Mouse (Mus musculus): ENCODE data around the gene Sec11a.
"Not testable (repeated sequence)": the region's sequence is repeated elsewhere in the genome, so short reads cannot be mapped to it uniquely, and the experiment has no call there.

Sec11a gene

DNA sequence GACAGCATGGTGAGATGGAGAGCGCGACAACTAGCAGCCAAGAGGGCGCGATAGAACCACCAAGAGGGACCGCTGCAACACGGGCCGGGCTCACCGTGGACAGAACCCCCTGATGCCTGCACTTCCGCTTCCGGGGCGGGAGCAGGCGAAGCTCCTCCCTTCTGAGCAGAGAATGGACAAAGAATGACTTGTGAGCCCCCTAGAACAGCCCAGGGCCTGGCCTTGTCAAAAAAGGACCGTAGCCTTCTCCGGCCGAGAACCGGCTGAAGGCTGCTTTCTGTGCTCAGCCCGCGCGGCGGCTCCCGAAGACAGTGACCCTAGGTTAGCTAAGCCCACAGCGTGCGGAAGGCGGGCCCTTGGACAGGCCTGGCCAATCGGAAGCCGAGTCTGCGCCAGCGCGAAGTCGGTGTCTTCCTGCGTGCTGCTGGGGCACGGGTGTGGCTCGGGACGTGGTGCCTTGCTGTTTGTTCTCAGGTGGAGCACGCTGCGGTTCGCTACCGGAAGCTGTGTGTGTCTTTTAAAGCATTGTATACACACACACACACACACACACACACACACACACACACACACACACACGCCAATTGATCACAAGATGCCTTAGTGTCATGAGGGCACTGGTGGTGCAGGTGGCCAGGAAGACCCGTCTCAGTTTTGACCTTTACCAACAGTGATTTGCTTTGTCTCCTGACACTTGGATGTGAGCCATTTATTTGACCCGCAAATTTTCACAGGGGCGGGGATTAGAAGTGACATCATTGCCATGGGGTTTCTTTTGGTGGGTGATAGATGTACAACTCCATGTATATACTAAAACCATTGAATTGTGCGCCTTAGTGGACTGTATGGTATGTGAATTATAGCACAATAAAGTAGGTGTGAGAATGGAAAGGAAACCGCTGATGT lies at the start of gene Sec11a:
Sec11a (minus strand) TSS at position 336 of the 906 bp plus-strand sequence.
- in situ Hi-C loops (cut with MboI) = no loop called here

DNA sequence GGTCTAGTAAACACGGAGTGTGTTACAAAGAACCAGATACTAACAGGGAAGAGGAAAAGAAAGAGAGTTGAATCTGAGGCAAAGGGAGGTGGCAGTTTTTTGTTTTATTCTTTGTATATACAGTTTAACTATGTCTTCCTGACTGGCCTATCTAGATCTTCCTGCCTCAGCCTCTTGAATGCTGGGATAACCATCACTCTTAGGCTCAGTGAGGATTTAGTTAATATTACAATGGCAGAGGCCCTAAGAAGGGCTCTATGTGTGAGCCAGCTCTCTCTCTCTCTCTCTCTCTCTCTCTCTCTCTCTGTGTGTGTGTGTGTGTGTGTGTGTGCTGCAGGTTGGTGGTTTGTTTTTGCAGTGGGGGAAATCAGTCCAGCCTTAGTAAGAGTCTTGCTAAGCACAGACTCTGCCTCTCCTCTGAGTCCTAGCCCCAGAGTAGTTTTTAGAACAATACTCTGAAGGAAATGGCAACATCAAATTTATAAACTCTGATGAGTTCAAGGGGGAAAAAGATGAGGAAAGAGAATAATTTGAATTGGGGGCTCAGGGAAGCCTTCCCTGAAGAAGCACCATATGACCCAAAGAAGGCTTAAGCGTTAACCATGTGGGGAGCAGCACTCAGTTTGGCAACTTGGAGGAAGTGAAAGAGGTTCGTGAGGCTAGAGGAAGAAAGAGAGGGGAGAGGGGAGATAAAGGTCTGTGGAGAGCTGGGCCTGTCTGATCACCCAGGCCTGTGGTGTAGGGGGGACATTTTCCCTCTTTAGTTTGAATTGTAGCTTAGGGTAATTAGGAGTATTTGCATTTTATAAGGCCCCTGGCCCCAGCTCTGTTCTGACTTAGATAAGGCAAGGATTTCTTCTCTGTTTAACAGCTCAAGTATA lies 47.9 kb upstream of the Sec11a start:
- in situ Hi-C loops (cut with MboI) = no loop called here

DNA sequence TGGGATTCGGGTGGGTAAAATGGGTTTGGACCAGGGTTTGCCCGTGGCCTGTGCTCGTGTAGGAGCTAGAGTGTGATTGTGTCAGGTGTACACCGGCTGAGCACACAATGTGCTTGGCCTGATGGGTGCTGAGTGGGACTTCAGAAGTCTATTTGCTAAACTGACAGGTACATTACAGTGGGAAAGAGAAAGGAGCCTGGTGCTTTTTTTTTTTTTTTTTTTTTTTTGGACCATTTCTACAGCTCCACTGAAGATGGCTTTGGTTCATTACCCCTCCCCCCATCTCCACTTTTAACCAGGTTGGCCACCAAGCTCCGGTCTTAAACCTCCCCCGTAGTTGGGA lies 47.1 kb upstream of the Sec11a start:
- in situ Hi-C loops (cut with MboI) = no loop called here

DNA sequence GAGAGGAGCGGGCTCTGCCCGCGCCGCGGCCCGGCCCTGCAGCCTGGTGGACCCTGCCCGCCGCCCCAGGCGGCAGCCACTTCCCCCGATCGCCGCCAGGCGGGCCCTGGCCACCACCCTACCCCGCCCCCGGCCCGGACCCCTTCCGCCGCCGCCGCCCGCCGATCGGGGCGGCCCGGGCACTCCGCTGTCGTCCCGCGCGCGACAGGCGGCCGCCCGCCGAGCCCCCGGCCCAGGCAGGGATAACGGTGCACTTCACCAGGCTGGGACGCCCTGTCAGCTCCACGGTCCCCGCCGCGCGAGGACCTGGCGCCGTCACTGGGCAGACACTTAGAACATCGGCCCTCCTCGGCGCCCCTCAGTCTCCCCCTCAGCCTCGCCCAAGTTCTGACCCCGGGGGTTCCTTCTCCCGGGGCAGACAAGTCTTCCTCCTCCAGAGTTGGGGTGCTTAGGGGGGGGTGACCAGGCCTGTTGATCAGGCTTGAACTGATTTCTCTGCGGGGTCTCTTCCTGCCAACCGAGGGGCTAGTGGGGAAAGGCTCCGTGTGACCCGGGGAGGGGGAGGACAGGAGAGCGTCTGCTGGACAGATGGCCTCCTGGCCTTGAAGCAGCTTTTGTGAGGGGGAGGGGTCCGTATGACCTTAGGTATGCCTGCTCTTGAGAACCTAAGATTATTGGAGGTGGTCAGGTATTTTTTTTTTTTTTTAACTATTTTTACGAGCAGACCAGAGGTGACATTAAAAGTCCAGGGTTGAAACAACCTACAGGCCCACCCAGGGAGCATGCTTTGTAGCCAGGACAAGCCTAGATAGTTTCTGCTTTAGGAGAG lies 46.5 kb upstream of the Sec11a start:
- in situ Hi-C loops (cut with MboI) = no loop called here

DNA sequence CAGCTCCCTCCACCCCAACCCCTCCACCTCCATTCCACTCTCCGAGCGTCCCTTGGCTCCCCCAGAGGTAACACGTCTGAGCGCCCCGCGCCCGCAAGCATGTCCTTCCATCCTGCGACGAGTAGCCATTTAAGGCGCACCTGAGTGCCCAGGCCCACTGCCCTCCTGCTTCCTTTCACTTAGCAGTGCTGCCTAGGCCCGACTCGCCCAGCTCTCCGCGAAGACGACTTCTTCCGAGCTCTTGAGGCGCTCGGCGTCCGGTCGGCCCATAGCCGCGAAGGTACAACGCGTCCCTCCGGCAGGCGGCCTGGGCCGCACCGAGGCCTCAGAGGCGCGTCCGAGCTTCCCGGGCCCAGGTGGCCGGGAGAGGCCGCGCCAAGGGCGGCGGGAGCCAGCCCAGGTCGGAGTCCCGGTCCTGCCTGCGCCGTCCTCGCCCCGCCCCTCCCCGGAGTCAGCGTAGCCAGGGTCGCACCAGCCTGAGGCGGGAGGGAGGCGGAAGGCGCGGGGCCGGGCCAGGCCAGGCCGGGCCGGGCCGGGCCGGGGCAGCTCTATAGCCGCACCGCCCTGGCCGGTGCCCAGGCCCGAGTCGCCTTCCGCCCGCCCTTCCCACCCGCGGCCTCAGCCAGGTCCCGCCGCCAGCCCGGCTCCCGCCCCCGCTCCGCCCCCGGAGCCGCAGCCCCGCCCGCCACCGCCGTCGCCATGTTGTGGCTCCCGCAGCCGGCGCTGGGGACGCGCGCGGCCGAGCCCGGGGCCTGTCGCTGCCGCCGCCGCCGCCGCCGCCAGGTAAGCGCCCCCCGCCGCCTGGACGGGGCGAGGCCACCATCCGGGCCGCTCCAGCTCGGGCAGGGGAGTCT lies 45.6 kb upstream of the Sec11a start, which contains the start of gene Zfp592:
Zfp592 (plus strand) TSS at position 702 of the 854 bp plus-strand sequence.
- in situ Hi-C loops (cut with MboI) = no loop called here

DNA sequence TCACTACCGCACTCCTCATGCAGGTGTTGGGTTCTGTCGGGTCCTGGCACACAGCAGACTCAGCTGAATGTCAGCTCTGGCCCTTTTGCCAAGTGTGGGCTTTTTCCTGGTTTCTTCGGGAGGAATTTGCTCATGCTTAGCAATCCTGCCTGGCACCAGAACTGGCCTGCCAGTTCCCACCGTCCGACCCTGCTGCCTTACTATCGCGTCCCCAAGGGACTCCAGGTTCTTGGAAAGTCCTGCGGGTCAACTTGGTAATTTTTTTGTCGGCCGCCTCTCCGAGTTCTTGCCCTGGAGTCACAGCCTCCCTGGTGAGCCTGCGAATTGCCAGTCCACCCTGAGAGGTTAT lies 45.0 kb upstream of the Sec11a start:
- in situ Hi-C loops (cut with MboI) = no loop called here

DNA sequence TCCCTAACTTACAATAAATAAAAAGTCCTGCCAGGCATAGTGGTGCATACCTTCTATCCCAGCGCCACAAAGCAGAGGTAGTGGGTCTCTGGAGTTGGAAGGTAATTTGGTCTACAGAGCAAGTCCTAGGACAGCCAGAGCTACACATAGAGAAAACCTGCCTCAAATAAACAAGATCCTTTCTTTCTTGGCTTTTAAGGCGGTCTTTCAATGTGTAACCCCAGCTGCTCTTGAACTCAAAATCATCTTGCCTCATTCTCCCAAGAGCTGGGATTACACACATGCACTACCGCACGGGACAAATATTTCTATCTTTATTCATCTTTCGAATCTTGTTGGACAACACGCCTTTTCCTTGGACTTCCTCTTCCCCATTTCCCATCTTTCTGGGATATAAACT lies 44.5 kb upstream of the Sec11a start:
- in situ Hi-C loops (cut with MboI) = no loop called here

DNA sequence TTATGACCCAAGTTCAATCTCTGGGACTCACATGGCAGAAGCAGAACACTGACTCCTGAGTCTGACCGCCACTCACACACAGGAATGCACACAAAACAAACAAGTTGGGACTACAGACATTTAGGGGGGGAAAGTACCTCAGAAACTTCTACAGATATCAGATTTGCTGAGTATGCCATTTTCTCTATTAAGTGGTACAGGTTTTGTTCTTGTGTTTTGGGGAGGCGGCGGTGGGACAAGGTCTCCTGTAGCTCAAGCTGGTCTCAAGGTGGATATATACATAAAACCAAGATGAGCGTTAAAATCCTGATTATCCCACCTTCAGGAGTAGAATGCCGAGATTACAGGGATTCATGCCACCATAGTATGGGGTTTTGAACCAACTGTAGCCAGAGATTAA lies 44.0 kb upstream of the Sec11a start:
- in situ Hi-C loops (cut with MboI) = no loop called here

DNA sequence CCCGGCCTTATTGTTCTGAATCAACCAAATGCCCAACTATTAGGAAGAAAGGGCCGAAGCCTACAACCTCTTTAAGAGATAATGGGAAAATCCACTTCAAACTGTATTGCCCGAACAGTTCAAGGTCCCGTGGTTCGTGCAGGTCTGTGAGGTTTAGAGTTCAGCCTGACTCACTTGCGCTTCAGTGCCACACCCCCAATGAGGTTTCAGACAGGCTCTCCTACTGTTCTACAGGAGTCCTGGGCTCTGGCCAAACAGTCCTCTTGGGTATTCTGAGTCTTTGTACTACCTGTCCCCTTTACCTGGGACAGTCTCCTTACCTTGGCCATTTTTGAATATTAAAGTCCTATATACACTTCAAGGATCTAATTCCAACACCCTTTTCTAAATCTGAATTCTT lies 42.7 kb upstream of the Sec11a start:
- in situ Hi-C loops (cut with MboI) = no loop called here

DNA sequence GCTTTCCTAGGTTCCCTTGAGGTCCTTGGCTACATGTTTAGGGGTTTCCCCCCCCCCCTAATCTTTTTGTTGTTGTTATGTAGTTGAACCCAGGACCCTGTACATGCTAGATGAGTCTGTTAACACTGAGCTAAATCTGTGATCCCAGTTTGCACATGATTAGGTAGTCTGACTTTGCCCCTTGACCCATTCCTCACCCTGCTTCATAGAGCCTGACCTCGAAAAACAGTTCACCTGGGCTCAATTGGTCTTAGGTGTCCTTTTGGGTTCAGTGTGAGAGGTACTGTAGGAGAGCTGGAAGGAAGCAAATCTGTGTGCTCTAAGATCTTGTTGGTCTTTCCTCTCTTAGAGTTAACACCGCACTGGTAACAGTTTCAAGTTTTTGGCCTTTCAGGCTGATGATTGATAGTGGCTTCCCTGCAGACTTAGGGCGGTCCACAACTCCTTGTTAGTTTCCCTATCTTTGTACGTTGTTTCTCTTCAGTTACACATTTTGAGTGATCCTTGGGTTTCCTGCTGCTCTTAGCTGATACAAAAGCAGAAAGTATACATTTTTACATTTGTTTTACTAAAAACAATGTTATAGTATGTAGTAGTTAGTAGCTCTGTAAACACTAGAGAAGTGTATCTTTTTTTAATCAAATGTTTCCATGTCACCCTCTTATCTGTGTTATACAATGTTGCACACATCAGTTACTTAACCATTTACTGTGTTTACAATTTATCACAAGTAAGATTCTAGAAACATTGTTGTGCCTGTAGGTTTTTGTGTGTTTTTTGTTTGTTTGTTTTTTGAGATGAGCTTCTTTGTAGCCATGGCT lies 40.4 kb upstream of the Sec11a start:
- in situ Hi-C loops (cut with MboI) = no loop called here

DNA sequence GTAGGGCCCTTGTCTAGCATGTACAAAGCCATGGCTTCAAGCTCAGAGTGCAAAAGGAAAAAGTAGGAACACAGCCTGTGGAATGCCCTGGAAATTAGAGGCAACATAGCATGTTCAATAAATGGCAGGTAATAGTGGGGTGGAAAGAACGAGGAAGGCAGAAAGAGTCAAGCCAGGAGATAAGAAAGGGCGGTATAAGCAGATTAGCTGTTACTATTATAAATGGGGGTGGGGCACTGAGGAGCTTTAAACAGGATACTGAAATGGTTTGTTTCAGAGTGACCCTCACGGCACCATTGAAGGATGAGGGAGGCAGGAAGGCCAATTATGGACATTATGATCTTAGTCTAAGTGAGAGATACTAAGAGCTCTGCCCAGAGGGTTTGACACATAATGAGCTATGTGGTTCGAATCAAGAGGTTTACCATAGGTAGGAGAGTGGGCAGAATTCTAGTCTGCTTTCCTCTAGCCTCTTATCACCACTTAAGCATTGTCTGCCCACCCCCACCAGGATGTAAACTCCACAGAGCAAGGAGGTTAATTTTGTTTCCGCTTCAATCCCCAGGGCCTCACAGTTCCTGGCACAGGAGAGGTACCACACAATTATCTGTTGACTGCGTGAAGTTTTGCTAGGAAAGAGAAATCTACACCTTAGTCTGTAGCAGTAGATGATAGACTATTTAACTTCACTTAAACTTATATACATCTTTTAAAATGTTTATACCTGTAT lies 39.0 kb upstream of the Sec11a start:
- in situ Hi-C loops (cut with MboI) = no loop called here

DNA sequence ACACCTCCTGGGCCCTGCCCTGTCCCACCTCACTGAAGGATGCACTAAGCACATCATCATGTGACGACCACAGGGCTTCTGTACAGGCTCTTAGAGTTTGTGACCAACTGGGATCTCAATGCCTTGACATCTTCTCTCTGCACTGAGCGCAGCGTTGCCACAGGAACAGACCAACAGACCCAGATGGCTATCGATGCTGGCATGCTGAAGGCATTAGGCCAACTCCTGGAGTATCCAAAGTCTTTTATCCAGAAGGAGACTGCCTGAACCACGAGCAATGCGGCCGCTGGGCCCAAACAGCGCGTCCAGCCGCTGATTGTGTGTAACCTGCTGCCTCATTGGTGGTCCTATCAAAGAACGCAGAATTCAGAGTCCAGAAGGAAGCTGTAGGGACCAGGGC lies 33.0 kb upstream of the Sec11a start:
- in situ Hi-C loops (cut with MboI) = no loop called here

DNA sequence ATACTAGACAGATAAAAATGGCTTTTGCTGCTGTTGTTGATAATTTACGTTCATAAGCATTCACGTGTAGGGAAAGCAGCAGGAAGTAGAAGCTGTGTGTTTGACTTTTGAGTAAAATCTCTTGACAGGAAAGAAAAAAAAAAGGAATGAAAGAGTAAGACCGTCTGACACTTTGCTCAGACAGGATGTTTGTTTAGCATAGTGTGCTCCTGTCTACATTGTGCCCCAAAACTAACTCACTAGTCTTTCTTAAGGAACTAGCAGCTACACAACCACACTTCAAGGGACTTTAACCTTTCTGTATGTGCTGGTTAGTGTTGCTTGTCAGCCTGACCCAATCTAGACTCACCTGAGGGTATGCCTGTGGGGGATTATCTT lies 26.0 kb upstream of the Sec11a start:
- in situ Hi-C loops (cut with MboI) = not testable (repeated sequence)

DNA sequence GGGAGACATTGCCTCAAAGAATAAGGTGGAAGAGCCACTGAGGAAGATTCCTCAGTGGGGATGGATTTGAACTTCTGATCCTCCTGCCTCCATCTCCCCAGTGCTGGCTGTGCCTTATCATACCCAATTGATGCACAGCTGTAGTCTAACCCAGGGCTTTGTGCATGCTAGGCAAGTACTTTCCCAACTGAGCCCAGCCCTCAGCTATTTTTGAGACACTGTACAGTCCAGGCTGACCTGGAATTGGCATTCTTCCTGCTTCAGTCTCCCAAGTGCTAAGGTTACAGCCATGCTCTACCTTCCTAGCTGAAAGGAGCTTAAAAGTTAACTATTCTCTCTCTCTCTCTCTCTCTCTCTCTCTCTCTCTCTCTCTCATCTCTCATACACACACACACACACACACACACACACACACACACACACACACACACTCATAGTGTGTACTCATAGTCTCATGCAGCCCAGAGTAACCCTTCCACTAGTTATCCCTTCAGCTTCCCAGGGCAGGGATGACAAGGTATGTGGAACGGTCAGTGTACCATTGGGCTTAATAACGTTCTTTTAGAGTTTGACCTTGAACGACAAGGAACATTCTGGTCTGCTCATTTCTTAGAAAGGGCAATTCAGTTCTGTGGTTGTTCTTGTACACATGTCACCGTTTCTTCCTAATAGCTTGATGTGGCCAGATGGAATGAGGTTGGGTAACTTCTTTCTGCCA lies 25.5 kb upstream of the Sec11a start:
- in situ Hi-C loops (cut with MboI) = not testable (repeated sequence)

DNA sequence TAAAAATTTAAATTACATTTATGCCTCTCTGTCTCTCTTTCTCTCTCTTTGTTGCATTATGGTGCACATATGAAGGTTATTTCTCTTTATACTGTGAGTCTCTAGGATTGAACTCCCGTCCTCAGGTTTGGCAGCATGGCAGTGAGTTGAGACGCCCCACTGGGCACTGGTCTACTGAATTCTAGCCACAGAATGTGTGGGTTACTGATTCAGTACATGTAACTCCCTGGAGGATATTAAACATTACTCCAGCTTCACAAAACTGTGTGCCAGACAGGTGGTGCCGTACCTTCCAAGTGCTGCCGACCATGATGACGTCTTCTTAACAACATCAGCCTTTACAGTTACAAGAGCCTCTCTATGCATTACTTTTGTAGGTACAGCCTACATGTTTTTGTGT lies 24.5 kb upstream of the Sec11a start:
- in situ Hi-C loops (cut with MboI) = no loop called here

DNA sequence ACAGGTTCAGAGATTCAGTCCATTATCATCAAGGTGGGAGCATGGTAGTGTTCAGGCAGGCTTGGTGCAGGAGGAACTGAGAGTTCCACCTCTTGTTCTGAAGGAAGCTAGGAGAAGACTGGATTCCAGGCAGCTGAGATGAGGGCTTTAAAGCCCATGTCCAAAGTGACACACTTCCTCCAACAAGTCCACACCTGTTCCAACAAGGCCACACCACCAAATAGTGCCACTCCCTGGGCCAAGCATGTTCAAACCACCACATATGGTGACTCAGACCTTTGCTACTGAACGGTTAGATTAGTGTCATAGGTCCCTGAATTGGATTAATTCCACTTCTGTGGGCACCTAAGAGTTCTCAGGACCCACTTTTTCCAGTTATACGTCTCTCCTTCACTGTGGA lies 23.8 kb upstream of the Sec11a start:
- in situ Hi-C loops (cut with MboI) = no loop called here

DNA sequence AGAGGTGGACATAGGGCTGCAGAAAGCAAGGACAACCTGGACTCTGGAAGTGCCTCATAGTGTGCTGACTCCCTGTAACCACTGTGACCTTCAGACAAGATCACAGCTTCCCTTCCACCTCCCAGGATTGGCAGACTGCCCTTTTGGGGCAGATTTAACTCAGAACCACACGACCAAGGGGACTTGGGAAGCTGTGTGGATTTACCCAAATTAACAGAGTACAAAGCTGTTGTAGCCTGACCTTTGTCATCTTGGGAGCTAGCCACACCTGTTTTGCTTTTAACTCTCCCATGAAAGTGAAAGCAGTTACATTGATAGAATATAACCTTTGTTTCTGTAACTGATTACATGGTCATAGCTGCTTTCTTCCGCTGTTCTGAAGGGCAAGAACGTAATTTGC lies 23.3 kb upstream of the Sec11a start:
- in situ Hi-C loops (cut with MboI) = no loop called here

DNA sequence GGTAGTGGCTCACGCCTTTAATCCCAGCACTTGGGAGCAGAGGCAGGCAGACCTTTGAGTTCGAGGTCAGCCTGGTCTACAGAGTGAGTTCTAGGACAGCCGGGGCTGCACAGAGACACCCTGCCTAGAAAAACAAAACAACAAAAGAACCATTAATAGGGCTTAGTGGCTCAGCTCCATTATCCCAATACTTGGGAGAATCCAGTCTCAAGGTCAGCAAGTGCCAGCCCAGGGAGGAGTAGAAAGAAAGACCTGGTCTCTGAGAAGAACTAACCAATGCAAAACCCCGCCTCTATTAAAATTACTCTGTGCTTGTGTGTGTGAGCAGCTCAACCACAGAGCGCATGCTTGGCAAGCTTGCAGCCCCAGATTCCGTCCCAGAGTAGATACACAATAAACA lies 15.2 kb upstream of the Sec11a start:
- in situ Hi-C loops (cut with MboI) = no loop called here

DNA sequence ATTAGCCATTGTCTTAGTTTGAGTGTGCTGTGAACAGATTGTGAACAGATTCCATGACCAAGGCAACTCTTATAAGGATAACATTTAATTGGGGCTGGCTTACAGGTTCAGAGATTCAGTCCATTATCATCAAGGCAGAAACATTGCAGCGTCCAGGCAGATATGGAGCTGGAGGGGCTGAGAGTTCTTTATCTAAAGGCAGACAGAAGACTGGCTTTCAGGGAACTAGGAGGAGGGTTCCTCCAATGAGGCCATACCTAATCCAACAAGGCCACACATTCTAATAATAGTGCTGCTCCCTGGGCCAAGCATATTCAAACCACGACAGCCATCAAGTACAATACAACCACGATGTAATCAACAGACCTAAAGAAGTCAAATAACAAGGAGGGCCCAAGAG lies 11.4 kb upstream of the Sec11a start:
- in situ Hi-C loops (cut with MboI) = no loop called here

Measured in mature B cell (primary cell).